Mouse (Mus musculus) hindbrain, embryonic 13.5 days (tissue): ENCODE data around the gene Pomp. TPM values are rescaled to one million over a fixed set of nuclear protein-coding genes. Genes with fewer than 3 reads are reported as not detected.

ENCODE experiments used
- ATAC-seq: fragments of 200-750 bp; cut with Nextera tagmentation; 2 replicates; pipeline ENCODE4 v1.8.0; 2017; ENCODE audit warnings: moderate TSS enrichment; ENCODE audit not compliant: low FRiP score
- H3K27ac ChIP-seq: fragments of 300-500 bp; sonication (generic); 2 replicates; pipeline ENCODE4 v1.5.1; 2015; ENCODE audit warnings: inconsistent platforms, mild to moderate bottlenecking, moderate library complexity
- H3K27me3 ChIP-seq: fragments of 300-500 bp; sonication (generic); 2 replicates; pipeline ENCODE4 v1.6.1; 2015; ENCODE audit warnings: mild to moderate bottlenecking, inconsistent platforms
- H3K36me3 ChIP-seq: fragments of 300-500 bp; sonication (generic); 2 replicates; pipeline ENCODE4 v1.6.1; 2015; ENCODE audit warnings: mild to moderate bottlenecking, inconsistent platforms
- H3K4me1 ChIP-seq: fragments of 300-500 bp; sonication (generic); replicated peaks from 2 replicates; pipeline ENCODE4 v1.6.1; 2015; ENCODE audit warnings: inconsistent platforms
- H3K4me2 ChIP-seq: fragments of 300-500 bp; sonication (generic); 2 replicates; pipeline ENCODE4 v1.6.1; 2015; ENCODE audit warnings: inconsistent platforms, mild to moderate bottlenecking, moderate library complexity
- H3K4me3 ChIP-seq: fragments of 300-500 bp; sonication (generic); 2 replicates; pipeline ENCODE4 v1.5.1; 2015; ENCODE audit warnings: mild to moderate bottlenecking, inconsistent platforms
- H3K9ac ChIP-seq: fragments of 300-500 bp; sonication (generic); 2 replicates; pipeline ENCODE4 v1.6.1; 2015; ENCODE audit warnings: mild to moderate bottlenecking, inconsistent platforms
- H3K9me3 ChIP-seq: fragments of 300-500 bp; sonication (generic); 2 replicates; pipeline ENCODE4 v1.6.1; 2016; ENCODE audit warnings: inconsistent platforms
- WGBS: fragments of 180-500 bp; shearing (Covaris S2); methylation state at CpG from one replicate; pipeline ENCODE4 v1.1.7; 2015; 5-methylcytosine and 5-hydroxymethylcytosine counted together
- polyA plus RNA-seq: library from polyadenylated mRNA; unstranded; fragments of >200 nt; fragmentation: Nextera tagmentation; extraction: Ambion mirVana; gene quantifications from 2 replicates; pipeline ENCODE4 v1.2.1, GENCODE M21; 2015

Gene Pomp
- polyA plus RNA-seq, 1 experiment from 2014 or later: 532 TPM

- H3K4me3 ChIP-seq: no peak overlapping the region
- 51% methylated on average over 14 of the region's 14 CpGs for WGBS
- H3K4me1 ChIP-seq: no peaks in the 10 kb centered on the region
- H3K9ac ChIP-seq: no peak overlapping the region
- 0 out of 2 replicates have a peak, but pooled peaks cover 3% of the 10 kb centered on the region for H3K9me3 ChIP-seq
- no peak overlapping the region for H3K27ac ChIP-seq
- H3K36me3 ChIP-seq: no peaks in the 10 kb centered on the region
- H3K27me3 ChIP-seq: no peaks in the 10 kb centered on the region
- H3K4me2 ChIP-seq: no peak overlapping the region
- no peak for ATAC-seq
Measured at GRCm38 (mm10) chr5:147913241-147913842, 53.1 kb downstream of the Pomp start.

- no peak overlapping the region for H3K4me2 ChIP-seq
- H3K9ac ChIP-seq: no peak overlapping the region
- ATAC-seq: no peak
- H3K4me3 ChIP-seq: no peak overlapping the region
- 58% methylated on average over 6 of the region's 6 CpGs for WGBS
- no peak overlapping the region for H3K27ac ChIP-seq
- H3K36me3 ChIP-seq: no peaks in the 10 kb centered on the region
- no peaks in the 10 kb centered on the region for H3K4me1 ChIP-seq
- no peaks in the 10 kb centered on the region for H3K27me3 ChIP-seq
- H3K9me3 ChIP-seq: 0 out of 2 replicates have a peak, but pooled peaks cover 3% of the 10 kb centered on the region
Measured at GRCm38 (mm10) chr5:147915038-147915566, 54.8 kb downstream of the Pomp start.

GRCm38 (mm10) chr5:147916171-147916570 is 55.9 kb downstream of the Pomp start:
- Histone ChIP-seq H3K27ac (no peak overlapping the region), H3K27me3 (no peaks in the 10 kb centered on the region), H3K4me3 (no peak overlapping the region), H3K9me3 (no peaks in the 10 kb centered on the region), H3K4me2 (no peak overlapping the region), H3K36me3 (no peaks in the 10 kb centered on the region), H3K9ac (no peak overlapping the region), H3K4me1 (no peaks in the 10 kb centered on the region)
- 92% methylated on average over 9 of the region's 9 CpGs for WGBS
- ATAC-seq: no peak

- Histone ChIP-seq H3K27ac (no peak overlapping the region), H3K4me1 (no peaks in the 10 kb centered on the region), H3K9ac (no peak overlapping the region), H3K9me3 (no peaks in the 10 kb centered on the region), H3K4me2 (no peak overlapping the region), H3K27me3 (no peaks in the 10 kb centered on the region), H3K36me3 (no peaks in the 10 kb centered on the region), H3K4me3 (no peak overlapping the region)
- no peak for ATAC-seq
- whole genome bisulfite sequencing: 81% methylated on average over 17 of the region's 17 CpGs
Measured at GRCm38 (mm10) chr5:147918044-147918846, 58.0 kb downstream of the Pomp start.

- Histone ChIP-seq H3K4me3 (no peak overlapping the region), H3K4me1 (no peaks in the 10 kb centered on the region), H3K4me2 (no peak overlapping the region), H3K36me3 (no peaks in the 10 kb centered on the region), H3K27ac (no peak overlapping the region), H3K9me3 (no peaks in the 10 kb centered on the region), H3K9ac (no peak overlapping the region), H3K27me3 (no peaks in the 10 kb centered on the region)
- ATAC-seq: no peak
- 89% methylated on average over 5 of the region's 5 CpGs for WGBS
Measured at GRCm38 (mm10) chr5:147924621-147925020, 64.4 kb downstream of the Pomp start.

Other genes starting within 250 kb of the Pomp start
- 11.1 and 12.0 TPM in 2 replicates for gene Flt1, start 134.4 kb upstream of the Pomp start, polyA plus RNA-seq
- 4.2 and 4.5 TPM in 2 replicates for gene Slc46a3, start 34.4 kb downstream of the Pomp start, polyA plus RNA-seq
- gene Mtus2, start 96.9 kb downstream of the Pomp start, polyA plus RNA-seq: 45.8 and 48.6 TPM in 2 replicates